Mouse (Mus musculus) heart, postnatal 36 days (tissue): ENCODE measurements around the gene Bdkrb2. TPM values are rescaled to one million over a fixed set of nuclear protein-coding genes. Genes with fewer than 3 reads are reported as not detected.

ENCODE experiments used
- DNase-seq, 2 experiments: peaks; one replicate each; pipeline ENCODE4 v3.0.0; 2021 to 2022
- intact Hi-C: fragments of 180-260 bp; cut with DNase I; formaldehyde crosslinking; loops from one replicate; pipeline ENCODE4 v1.15.1; 2025
- total RNA-seq, 2 experiments: library from RNA; stranded (reverse); gene quantifications; 2 replicates each; pipeline ENCODE4 v1.2.3; 2021

Gene Bdkrb2
- total RNA-seq, 2 experiments from 2014 or later, result 0.38 to 0.56 TPM

GRCm38 (mm10) chr12:105583484-105583883 is 20.5 kb downstream of the Bdkrb2 start:
- intact Hi-C loops, result no loop called here
- DNase-seq, result no peak

- DNase-seq, result peak; percentile 76 to 83
Measured at GRCm38 (mm10) chr12:105584851-105585250, 21.8 kb downstream of the Bdkrb2 start.

GRCm38 (mm10) chr12:105587526-105587925 is 24.5 kb downstream of the Bdkrb2 start:
- intact Hi-C loops, result no loop called here
- no peak for DNase-seq

More at GRCm38 (mm10) chr12:105584851-105585250, 21.8 kb downstream of the Bdkrb2 start:
- intact Hi-C loops, result loop anchor here (1.0 kb wide), 1 partner anchor 87 kb away; no protein-coding TSS in a partner anchor

DNA sequence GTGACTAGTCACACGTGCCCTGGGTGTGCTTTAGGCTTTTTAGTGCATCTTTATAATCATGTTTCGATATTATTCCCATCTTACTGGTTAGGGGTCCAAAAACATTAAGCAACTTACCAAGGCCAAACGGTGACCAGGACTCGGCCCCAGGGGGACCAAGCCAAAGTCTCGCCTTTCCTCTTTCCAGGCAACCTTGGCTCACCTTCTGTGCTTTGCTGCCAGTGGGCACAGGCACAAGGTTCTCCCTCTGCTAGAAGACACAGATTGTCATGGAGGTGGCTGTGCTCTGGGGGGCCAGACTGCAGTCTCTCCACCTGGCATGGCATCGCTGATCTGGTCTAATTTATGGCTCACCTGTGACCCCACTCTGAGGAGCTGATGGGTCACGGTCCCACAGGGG is 27.8 kb downstream of the Bdkrb2 start:
- intact Hi-C loops, result no loop called here
- no peak for DNase-seq

DNA sequence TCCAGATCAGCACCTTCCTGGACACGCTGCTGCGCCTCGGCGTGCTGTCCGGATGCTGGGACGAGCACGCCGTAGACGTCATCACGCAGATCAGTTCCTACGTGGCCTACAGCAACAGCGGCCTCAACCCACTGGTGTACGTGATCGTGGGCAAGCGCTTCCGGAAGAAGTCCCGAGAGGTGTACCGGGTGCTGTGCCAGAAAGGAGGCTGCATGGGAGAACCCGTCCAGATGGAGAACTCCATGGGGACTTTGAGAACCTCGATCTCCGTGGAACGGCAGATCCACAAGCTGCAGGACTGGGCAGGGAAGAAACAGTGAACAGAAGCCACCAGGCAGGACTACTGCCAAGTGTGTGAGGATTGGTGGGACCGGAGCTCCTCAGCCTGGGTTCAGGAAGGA is 29.3 kb downstream of the Bdkrb2 start:
- intact Hi-C loops, result no loop called here

DNA sequence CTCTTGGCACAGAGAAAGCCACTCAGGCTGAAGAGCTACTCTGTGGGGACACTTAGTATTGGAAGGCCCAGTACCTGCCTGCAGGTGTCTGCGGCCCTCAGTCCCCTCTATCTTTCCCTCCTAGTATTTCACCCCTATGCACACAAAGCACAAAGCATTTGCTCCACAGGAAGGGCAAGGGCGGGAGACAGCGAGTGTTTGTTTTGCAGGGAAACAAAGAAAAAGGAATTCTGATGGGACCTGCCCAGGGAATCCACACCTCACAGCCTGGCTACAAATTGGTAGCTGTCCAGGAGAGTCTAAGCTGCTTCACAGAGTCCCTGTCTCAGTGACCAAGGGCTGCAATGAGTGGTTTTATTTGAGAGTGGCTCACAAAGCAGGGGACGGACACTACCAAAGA is 30.4 kb downstream of the Bdkrb2 start:
- DNase-seq, result no peak
- intact Hi-C loops, result no loop called here

More for the DNA sequence above, 29.3 kb downstream of the Bdkrb2 start:
- no peak for DNase-seq

DNA sequence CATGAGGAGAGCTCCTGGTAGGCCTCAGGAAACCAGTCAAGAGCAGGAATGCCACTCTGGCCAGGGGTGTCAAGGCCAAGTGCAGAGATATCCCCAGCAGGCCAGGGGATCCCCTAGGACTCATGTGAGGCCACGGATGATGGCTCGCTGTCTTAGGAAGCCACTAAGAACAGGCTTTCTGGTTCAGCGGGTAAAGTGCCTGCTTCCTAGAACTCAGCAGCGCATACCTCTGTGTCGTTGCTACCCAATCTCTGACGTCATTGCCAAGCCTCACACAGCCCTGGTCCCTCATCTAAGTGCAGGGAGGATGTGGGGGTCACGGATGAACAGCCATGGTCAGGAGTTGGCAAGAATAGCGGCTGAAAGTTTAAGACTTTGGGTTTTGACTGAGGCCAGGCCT is 34.1 kb downstream of the Bdkrb2 start:
- no peak for DNase-seq
- intact Hi-C loops, result no loop called here

DNA sequence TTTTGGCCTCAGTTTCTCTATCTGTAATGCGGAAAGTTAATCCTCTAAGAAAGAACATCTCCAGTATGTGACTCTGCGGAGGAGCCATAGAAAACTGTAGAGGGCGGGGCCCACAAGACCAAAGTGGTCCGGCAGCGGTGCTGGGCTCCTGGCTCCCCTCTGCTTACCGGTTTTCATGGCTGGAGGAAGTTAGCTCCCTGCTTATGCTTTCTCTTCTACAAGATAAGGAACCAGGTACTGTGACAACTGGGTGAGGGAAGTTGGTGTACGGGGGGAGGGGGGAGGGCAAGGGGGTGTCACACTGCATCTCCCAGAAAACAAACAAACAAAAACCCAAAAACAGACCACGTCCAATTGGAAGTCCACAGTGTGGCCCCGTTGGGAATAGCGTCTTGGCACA is 35.5 kb downstream of the Bdkrb2 start:
- intact Hi-C loops, result no loop called here

GRCm38 (mm10) chr12:105599098-105599497 is 36.1 kb downstream of the Bdkrb2 start:
- no peak for DNase-seq
- intact Hi-C loops, result no loop called here

More for the DNA sequence above, 35.5 kb downstream of the Bdkrb2 start:
- no peak for DNase-seq

GRCm38 (mm10) chr12:105601586-105601985 is 38.6 kb downstream of the Bdkrb2 start:
- no peak for DNase-seq
- intact Hi-C loops, result no loop called here

DNA sequence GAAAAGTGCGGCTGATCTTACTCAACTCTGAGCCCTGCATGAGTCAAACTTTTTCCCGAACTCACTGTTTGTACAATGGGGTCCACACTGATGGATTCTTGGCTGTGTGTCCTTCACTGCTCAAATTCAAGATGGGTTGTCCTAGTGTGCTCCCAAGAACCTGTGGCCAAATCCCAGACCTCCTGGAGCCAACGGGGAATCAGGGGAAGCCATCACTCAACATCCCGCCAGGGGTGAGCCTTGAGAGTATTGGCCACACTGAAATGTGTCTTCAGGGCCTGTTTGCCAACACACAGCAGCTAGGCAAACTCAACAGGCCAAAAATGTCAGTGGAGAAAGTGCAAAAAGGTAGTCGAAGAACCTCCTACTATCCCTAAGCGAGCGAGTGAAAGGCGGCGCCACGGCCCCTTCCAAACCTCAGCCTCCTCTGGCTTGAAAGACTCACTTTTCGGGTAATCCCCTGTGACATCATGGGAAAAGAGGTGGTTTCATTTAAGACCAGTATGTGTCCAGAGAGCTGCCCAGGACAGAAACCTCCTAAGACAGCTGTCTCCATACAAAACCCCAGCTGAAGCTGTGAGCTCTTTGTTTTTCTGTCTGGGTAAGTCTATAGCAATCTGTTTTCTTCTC is 39.7 kb downstream of the Bdkrb2 start, which contains the start of gene Bdkrb1:
Bdkrb1 (plus strand) TSS at position 505 of the 630 bp plus-strand sequence.
- intact Hi-C loops, result no loop called here
- DNase-seq, result no peak

DNA sequence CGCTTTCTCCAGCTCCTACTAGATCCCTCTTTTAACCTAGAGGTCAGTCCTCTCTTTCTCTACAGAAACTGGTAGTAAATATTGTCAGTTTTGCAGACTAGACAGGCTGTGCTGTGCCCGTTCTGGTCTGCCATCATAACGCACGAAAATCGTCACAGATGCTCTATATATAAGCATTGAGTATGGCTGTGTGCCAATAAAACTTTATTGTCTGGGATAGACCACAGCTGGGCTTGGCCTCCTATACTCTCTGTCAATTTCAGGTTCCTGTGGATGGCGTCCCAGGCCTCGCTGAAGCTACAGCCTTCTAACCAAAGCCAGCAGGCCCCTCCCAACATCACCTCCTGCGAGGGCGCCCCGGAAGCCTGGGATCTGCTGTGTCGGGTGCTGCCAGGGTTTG is 40.9 kb downstream of the Bdkrb2 start:
- DNase-seq, result no peak
- intact Hi-C loops, result no loop called here

- intact Hi-C loops, result no loop called here
Measured at GRCm38 (mm10) chr12:105605212-105605611, 42.2 kb downstream of the Bdkrb2 start.

GRCm38 (mm10) chr12:105606881-105607280 is 43.9 kb downstream of the Bdkrb2 start:
- intact Hi-C loops, result no loop called here
- no peak for DNase-seq

More at GRCm38 (mm10) chr12:105605212-105605611, 42.2 kb downstream of the Bdkrb2 start:
- no peak for DNase-seq

DNA sequence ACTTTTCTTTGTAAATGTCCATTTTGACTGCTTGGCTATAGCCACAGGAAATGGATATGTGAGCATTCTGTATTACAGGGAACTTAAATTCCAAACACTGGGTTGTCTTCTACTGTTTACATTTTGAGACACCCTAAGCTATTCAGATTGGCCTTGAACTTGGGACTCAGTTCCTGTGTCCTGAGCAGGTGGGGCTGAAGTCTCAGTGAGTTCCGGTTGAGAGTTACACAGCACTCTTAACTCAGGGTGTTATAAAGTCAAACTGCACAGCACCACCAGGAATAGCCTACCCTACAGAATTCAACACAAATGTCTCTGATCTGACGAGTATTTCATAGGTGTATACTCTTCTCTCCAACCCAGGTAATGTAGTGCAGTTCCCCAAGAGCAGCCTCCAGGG is 48.0 kb downstream of the Bdkrb2 start:
- no peak for DNase-seq
- intact Hi-C loops, result loop anchor here (1.0 kb wide), 1 partner anchor 113 kb away; no protein-coding TSS in a partner anchor

DNA sequence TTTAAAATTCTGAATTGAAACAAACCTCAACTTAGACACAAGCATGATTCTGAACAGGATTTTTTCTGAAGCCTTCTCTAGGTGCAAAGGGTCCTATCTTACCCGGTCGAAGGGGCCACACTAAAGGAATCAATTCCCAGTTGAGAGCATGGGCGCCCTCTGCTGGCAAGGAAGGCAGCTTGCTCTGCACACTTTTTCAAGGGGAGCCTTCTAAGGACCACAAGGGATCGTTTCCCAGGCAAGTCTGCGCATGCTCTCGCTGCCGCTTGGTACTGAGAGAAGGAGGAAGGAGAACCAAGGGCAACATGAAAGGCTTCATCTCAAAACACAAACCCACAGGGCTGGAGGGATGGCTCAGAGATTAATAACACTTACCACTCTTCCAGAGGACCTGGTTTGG is 48.7 kb downstream of the Bdkrb2 start:
- DNase-seq, result peak; percentile 20 to 58
- intact Hi-C loops, result loop anchor here (1.0 kb wide), 1 partner anchor 113 kb away; no protein-coding TSS in a partner anchor

DNA sequence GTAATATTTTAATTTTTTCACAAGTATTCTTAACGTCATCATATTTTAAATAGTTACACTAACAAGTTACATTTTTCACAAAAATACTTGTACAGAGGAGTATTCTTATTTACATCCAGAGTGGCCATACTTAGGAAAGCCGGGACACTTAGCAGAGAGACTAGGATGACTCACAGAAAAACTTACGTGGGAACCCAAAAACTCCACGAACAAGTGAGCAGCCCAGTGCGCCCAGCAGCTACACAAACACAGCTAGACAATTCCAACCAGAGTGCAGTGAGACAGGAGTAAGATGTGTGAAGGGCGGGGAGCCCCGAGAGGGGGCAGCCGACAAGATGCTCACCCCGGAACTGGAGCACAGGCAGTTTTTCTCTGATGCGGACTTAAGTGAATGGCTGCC is 50.5 kb downstream of the Bdkrb2 start:
- intact Hi-C loops, result no loop called here
- no peak for DNase-seq

- intact Hi-C loops, result no loop called here
- DNase-seq, result no peak
Measured at GRCm38 (mm10) chr12:105622048-105622447, 59.0 kb downstream of the Bdkrb2 start.

DNA sequence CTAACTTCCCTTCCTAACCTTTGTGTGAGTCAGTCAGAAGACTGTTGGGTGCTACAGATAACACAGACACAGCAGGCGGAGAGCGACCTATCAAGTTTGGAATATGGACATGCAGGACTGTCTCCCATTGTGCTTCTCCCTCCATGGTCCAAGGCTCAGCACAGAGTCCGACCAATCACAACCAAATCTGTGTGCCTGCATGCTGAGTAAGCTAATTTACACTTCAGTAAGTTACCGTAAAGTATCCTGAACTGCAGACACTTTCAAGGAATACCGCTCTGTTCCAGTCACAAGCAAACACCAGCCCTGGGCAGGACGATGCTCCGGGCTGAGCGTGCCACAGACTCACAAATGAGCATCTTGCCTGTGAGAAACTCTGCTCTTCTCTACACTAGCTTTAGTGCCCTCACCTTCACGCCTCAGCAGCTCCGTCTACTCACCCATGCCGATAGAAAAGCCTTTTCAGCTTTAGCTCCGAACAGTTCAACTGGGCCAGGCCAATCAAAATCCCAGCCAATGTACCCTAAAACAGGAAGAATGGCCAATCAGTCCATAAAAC is 60.0 kb downstream of the Bdkrb2 start:
- intact Hi-C loops, result loop anchor here (1.0 kb wide), 1 partner anchor 12 kb away; no protein-coding TSS in a partner anchor

GRCm38 (mm10) chr12:105625798-105626197 is 62.8 kb downstream of the Bdkrb2 start:
- no peak for DNase-seq
- intact Hi-C loops, result no loop called here

More for the DNA sequence above, 60.0 kb downstream of the Bdkrb2 start:
- no peak for DNase-seq

- intact Hi-C loops, result loop anchor here (1.0 kb wide), 1 partner anchor 11 kb away; no protein-coding TSS in a partner anchor
Measured at GRCm38 (mm10) chr12:105634374-105635067, 71.5 kb downstream of the Bdkrb2 start.

More at GRCm38 (mm10) chr12:105634374-105635067, 71.5 kb downstream of the Bdkrb2 start:
- no peak for DNase-seq
